Mouse (Mus musculus) thymus, postnatal 25 days (tissue): Measurements from ENCODE around the gene Snx29.
"Not testable (repeated sequence)": the region's sequence is repeated elsewhere in the genome, so short reads cannot be mapped to it uniquely, and the experiment has no call there.

Experiments used
- DNase-seq: peaks from one replicate; pipeline ENCODE4 v3.0.0; 2022

Snx29 gene

DNA sequence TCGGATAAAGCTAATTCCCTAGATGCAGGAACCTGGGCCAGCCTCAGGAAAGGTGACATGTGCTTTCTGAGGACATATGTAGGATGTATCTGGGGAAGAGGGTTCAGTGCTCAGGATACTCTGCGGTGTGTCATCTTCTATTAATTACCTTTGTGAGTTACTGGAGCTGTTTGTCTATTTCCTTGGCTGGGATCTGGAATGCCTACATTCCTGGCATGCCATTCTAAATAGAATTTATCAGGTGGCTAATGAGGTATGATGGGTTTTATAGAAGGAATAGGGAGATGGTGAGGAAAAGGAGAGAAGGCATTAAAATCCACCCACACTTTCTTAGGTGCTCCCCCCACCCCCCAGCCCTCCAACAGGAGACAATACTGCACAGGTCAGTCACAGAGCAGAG, 178.9 kb downstream of the Snx29 start:
- DNase-seq = no peak

DNA sequence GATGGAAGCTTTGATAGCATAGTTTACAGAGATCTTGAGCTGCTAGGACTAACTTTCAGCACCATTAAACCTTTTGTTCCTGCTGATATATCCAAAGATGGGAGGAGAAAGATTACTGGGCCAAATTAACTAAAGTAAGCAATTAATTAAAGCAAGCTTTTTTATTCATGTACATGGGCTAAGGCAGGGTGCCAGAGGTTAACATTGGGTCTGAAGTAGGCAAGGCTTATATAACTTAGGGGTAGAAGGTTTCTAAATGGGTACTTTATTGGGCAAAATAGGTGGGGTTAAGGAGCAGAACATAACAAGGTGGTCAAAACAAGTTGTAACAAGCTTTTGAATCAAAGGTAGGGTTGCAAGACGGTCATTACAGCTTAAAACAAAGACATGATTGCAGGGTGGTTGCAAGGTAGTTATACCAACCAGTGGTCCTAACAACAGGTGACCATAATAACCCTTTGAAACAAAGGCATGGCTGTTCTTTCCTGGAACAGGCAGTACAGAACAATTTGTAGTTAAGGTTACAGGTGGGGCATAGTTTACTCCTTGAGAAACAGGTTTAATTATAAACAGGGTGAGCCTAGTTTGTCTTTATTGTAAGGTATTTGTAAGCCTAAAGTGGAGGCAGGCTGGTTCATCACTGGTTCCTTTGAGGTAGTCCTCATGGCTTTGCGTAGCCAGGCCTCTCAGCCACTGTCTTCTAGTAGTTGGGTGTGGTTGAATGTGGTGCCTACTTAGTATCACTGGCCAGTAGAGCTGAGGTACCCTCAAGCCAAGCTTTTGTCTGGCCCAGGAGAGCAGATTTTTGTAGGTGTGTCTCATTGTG, 182.2 kb downstream of the Snx29 start:
- DNase-seq = no peak

DNA sequence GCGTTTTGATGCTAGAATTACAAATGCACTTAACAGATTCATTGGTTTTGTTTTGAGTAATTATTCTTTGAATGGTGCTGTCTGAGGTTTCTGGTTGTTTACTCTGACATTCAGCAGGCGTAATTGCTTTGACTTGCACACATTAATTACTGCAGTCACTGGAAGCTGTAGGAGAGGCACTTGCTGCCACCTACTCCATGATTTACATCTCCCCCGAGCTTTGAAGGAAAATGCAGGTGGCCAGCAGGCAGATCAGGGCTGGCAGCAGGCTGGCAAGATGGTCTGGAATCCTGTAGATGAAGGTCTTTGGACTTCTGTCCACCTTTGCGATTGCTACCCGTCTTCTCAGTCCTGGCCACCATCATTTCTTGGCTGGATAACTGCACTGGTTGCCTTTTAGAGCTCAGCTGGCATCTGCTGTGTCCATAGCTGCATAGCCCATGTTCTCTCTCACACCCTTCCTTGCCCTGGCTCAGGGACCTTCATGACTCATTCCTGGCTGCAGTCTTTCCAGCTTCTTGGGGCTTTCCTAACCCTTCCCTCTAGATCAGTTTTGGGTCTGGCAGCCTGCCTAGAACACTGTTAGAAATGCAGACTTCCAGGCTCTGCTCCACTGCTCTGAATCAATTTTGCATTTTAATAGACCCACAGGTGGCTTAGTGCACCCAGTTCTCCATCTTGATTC, 182.9 kb downstream of the Snx29 start:
- no peak for DNase-seq

DNA sequence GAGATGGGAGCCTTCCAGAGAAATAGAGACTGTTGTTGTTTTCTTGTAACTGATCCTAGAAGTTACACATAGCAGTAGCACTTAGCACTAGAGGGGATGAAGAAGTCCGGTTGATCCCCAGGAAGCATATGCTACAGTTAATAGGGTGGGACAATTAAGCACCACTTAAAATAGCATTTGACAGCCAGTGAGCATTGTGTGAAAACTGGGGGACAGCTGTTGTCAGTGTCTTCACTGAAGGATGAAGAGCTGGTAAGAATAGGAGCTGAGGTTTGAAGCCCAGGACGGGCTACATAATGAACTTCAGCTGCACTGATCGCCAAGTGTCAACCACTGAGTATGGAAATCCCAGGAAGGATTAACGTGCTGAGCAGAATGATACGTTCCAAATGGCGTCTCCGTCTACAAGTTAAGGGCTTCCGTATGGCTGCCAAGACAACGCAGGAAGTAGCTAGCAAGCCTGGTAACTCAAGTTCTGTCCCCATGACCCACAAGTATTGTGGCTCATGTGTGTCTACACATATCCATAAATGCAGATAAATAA, 184.6 kb downstream of the Snx29 start:
- DNase-seq = no peak

DNA sequence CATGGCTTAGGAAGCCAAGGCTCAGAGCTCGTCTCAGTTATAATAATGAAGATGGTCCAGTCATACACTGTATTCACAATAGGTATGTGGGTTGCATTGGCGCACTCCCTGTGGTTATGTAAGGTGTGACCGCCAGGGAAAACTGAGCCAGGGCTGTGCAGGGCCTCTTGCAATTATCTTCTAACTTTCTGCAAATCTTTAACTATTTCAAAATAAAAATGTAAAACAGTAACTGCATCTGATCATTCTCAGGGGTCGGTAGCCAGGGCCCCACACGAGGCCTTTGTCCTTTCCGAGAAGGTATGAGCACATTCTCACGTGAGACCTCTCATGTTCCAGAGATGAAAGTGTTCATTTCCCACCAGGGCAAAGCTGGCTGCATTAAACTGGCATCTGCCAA, 185.6 kb downstream of the Snx29 start:
- no peak for DNase-seq

DNA sequence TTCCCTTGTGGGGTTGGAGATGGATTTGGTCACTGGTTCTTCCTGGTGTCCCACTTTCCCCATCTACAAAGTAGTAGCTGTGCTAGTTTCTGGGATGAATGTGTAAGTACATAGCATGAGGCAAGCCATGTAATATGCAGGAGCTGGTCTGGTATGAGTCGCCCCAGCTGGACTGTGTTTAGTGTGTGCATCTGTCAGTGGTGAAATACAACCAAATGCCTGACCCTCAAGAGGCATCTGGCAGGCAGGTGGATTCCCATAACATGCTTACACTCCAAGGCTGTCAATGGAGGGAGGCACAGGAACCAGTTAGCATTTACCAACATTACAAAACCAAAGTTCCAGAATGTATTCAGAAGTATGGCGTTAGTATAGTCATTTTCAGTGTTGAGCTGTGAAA, 187.7 kb downstream of the Snx29 start:
- DNase-seq = no peak

DNA sequence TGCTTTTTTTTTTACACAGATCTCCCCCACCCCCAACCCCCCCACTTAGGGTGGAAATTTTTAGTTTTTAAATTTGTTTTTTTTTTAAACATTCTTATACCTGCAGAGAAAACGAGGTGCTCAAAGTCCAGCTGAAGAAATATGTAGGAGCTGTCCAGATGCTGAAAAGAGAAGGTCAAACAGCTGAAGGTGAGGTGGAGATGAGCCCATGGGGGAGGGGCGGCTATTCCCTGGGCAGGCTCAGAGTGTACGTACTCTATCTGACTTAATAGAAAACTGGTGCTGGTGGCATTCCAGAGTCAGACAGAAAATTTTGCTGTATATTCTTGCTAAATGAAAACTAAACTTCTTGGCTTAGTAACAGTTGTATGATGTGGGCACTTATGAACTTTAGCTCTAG, 188.1 kb downstream of the Snx29 start:
- DNase-seq = no peak

DNA sequence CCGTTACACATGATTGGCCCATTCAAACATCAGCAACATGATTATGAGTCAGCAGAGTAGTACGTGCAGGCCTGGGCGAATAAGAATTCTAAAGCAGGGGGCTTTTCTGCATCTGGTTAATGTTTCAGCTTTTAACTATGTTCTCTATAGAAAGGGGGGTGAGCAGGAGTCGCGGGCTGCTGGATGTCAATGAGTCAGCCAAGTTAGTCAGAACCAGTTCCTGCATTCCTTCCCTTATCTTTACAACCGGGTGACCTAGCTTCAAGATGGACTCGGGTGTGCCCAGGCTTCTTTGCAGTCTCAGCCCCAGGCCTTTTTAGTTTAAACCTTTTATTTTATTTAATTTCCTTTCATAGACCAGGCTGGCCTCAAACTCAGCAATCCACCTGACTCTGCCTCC, 189.0 kb downstream of the Snx29 start:
- not testable (repeated sequence) for DNase-seq

DNA sequence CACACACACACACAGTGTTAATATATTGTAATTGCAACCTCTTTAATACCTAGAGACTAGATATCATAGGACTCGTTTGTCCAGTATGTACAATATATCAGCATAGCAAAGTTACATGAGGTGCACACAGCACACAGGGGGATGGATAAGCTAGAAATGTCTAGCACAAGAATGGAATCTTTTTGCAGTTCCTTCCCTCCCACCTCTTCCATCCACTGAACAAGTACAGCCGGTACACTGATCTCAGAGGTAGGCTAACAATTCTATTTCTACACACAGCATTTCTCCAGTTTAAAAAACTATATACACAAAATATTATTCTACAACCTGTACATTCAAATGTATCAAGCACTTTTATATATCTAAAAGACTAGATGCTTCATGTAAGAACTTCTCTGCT, 194.0 kb downstream of the Snx29 start:
- no peak for DNase-seq

DNA sequence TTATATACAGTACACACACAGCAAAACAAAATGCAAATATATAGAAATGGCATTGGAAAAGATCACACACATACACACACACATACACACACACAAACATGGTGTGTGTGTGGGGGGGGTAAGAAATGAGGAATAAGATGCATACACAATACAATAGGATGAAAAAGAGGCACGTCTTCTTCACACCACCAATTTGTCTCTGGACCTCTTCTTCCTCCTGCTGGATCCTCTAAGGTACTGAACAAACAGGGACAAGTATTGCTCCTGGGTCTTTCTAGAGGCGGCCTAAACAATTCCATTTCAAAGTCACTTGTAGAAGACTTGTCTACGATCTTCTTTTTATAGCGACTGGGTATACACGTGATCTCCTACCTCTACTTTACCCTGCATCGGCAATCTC, 194.7 kb downstream of the Snx29 start:
- DNase-seq = no peak

DNA sequence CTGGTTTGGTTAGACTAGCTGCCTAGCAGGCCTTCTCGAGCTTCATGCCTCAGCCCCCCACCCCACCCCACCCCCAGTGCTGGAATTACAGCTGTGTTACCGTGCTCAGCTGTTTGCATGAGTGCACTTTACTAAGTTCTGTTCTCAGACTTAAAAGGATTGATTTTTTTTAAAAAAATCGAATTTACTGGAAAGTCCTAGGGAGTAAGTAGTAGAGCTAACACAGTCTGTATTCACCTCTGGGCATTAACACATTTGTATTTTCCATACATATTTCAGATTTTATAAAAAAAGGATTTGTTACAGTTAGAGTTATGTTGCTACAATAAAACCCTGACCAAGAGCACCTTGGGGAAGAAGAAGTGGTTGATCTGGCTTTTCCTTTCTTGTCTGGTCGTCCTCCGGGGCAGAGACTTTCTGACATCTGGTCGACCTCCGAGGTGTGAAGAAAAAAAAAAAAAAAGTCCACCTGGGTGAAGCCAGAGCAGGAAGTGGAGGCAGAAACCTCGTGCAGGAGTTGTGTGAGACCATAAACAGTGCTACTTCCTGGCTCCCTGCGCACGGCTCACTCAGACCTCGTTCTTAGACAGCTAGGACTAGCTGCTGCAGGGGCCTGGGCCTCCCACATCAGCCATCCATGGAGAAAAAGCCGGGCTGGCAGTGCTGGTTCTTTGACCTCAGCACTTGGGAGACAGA, 196.2 kb downstream of the Snx29 start:
- peak; percentile 39 for DNase-seq

DNA sequence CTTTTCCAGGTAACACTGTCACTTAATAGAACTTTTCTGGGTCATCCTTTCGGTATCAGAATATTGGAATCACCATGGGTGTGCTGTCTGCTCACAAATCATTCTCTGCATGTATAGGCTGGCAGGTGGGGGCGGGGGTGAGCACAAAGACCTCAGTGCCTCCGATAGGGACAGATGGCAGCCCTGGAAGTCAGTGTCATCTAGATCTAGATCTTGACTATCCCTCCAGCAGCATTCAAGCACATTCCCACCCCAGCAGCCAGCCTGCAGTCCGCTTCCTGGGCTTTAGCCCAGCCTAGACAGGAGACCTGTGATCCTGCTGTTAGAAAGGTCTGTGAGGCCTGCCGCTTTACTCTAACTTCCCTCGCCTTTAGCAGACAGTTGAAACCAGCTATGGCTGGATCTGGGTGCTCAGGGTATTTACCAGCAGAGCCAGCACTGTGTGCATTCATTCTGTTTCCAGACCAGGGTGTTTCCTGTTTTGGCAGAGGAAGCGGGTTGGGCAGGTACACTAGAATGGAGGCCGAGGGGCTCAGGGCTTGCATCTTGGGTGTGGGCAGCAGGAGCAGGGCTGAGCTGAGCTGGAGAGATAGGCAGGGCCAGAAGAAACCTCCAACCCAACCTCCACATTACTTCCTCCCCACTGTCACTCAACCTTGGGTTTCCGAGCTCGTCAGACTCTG, 203.5 kb downstream of the Snx29 start:
- DNase-seq = peak; percentile 45

DNA sequence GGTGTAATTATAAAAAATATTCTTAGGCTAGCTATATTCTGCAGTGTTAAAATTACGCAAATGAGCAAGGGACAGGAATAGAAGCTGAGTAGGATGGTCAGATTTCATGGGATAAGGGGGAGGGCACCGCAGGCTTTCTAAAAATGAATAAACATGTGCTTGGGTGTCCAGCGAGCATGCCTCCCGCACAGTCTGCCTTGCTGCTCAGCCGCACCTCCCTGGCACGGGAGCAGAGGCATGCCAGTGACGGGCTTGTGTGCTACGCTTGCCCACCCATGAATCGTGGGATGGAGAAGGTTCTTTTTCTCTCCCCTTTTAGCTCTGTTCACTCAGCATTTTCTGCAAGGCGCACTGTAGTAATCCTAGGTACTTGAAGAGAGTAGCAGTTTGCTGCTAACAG, 204.3 kb downstream of the Snx29 start:
- no peak for DNase-seq

DNA sequence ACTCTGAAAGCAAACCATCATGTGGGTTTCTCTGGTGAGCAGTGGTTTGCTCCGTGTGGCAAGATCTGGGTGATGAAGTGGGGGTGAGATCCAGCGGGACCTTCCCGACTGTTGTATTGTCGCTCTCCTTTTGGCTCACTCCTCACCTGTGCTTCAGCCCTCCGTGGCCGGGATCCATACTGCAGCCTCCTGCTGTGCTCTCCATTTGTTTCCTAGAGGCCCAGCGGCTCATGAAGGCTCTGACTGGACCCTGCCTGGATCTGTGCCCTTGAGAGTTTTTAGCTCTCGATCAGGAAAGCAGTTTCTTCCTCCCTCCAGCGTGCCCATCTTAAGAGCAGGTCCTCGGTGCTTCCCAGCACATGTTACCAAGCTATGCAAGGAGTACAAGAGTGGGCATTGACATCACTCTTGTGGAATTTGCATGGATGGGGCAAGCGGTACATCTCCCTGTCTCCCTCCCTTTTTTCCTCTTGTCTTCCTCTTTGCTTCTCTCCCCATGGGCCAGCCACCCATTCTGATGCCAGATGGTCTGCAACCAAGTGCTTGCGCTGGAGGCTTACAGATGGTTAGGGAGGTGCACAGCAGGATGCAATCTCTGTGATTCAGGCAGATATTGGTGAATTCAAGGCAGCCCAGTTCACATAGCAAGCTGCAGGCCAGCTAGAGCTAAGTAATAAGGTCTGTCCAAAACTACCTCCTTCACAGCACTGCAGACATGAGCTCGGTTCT, 207.9 kb downstream of the Snx29 start:
- DNase-seq = no peak

DNA sequence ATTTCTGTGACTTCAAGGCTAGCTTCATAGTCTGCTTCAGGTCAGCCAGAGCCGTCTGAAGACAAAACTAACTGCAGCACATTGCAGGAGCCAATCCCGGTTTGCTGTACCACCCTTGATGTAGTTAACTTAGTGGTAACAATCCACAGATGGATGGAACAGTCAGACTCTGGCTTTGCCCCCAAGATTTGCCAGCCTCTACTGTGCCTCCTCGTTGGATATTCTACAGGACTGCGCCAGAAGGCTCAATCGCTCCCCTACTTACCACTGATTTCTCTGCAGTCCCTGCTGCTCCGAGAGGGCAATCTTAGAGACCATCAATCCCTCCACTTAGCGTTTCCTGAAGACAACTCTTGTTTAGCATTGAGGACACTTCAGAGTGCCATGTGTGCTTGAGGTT, 208.7 kb downstream of the Snx29 start:
- DNase-seq = no peak

DNA sequence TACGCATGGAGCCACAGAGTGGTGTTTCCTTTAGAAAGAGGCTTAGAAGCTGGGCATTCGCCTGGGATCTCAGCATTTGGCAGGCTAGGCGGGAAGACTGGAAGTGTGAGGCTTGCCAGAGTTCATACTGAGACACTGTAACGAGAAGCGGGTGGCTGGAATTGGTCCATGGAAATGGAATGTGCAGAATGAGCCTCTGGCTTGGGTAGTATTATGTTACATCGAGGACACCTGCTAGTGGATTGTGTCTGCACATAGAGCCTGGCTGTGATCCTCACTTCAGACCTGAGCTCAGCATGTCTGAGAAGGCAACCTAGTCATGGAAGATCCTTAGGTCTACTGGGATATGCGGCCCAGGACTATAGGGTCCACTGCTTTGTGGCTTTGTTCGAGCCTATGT, 209.9 kb downstream of the Snx29 start:
- no peak for DNase-seq

DNA sequence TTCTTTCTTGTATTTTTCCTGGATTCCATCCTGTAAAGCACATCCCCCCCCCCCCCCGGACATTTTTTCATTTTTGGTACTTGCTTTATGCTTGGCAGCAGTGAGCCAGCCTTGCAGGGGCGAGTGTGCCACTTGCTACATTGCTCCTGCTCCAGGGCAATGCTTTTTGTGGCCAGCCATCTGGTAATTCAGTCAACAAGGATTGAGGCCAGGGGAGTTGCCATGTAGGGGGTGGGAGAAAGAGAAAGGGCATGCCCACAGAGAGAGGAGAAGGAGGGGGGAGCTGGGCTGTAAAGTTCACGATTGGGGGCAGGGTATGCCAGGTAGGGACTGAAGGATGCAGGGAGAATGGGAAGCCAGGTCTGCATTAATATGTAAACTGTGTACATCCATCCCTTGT, 210.7 kb downstream of the Snx29 start:
- no peak for DNase-seq

DNA sequence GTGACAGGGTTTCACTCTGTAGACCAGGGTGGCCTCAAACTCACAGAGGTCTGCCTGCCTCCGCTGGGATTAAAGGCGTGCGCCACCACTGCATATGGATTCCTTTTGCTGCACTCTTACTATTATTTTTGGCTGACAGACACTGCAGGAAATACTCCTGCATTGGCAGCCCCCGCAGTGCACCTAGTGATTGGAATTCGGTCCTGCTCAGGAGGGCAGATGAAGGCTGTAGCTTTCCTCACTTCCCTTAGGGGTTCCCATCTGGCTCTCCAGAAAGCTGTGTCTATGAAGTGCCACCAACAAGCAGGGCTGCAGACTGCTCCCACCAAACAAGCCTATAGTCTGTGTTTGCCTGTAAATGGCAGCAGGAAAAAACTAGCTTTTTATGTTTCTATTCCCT, 215.0 kb downstream of the Snx29 start:
- DNase-seq = no peak

DNA sequence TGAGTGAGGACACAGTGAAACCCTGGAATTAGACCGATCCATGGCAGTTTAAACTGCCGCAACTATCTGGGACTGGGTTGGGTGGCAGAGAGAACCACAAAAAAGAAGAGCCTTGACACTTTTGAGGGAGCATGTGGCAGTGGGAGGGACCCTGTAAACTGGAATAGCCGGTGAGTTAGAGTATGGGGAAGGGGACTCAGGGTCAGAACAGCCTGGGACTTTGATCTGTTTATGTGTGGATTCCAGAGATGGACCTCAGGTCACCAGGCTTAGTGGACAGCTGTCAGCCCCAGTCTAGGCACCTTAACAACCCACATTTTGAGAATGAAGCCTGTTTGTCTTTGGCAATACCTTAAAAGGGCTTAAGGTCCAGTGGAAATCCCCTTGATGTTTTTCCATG, 215.5 kb downstream of the Snx29 start:
- DNase-seq = no peak

DNA sequence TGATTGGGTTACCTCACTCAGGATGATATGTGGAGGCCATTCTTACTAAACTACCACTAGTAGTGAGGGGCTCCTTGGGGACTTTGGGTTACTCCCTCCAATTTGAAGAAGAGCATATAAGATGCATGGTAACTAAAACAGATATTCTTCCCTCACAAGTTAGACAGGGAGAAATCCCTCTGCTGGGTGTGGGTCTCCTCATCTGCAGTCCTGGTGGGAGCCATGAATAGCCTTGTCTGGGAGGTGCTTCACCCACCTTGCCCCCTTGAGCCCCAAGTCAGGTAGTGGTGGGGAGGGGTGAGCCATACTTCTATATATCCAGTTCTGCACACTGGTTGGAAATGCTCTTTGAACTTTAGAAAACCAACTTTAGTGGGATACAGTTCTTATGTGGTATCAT, 218.3 kb downstream of the Snx29 start:
- no peak for DNase-seq

DNA sequence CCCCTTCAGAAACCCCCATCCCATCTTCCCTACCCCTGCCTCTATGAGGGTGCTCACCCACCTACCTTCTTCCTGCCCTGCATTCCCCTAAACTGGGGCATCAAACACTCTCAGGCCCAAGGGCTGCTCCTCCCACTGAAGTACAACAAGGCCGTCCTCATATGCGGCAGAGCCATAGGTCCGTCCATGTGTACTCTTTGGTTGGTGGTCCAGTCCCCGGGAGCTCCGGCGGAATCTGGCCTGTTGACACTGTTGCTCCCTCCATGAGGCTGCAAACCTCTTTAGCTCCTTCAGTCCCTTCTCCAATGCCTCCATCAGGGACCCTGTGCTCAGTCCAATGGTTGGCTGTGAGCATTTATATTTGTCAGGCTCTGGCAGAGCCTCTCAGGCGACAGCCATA, 219.1 kb downstream of the Snx29 start:
- DNase-seq = no peak

DNA sequence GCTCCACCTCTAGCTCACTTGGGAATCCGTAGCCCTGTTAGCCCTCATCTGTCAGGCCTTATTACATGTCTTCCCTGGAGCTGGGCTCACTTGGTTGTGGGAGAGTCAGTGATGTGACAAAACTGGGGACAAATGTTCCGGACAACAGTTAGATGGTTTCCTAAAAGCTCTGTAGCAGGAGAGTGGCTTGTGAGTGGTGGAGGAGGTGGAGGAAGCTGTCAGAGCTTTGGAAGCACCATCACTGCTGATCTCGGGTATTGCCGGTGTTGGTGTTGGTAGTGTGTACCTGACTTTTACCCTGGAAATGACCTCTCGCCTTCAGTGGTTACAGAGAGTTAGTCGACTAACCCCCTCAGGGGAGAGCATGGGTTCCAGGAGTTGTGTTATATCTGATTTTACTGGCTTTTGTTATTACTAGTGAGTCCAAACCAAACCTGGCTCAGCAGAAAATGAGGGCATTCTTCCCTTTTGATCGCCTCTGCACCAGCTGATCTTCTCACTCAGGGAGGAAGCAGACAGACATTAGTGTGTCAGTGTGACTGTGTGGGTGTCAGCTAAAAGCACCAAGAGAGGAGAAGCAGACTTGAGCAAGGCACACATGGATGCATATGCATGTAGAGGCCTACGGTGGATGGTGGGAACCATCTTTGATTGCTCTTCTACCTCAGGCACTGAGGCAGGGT, 227.5 kb downstream of the Snx29 start:
- no peak for DNase-seq
